Mouse (Mus musculus) kidney, adult 9 months (tissue): Measurements from ENCODE around the gene Olfr549.

Experiments used
- DNase-seq: peaks from one replicate; pipeline ENCODE4 v3.0.0; 2022

Olfr549 gene

GRCm38 (mm10) chr7:102549570-102549969 is at the start of gene Olfr549:
TSS of gene Olfr549 (plus strand) at chr7:102549870.
- DNase-seq, result no peak

GRCm38 (mm10) chr7:102501986-102502385 is 47.7 kb upstream of the Olfr549 start:
- DNase-seq, result no peak

GRCm38 (mm10) chr7:102506848-102507247 is 42.8 kb upstream of the Olfr549 start:
- DNase-seq, result peak; percentile 84

DNA sequence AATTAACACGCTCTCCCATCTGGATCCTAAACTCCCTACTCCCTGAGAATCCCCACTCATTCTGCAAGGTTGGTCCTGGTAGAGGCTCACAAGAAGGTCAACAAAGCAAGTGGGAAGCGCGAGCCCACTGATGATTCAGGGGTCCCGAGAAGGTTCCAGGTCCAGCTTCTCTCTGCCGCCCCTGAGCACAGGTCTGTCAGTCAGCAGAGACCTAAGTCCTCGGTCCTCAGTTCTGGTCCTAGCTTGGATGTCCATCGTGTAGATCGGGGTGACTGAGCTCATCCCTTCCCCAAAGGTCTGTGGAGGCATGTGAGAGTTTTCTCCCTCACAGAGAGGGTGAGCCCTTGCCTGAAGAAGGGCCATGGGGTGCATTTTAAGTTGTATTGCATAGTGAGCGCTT is 41.6 kb upstream of the Olfr549 start:
- no peak for DNase-seq

GRCm38 (mm10) chr7:102508666-102509065 is 41.0 kb upstream of the Olfr549 start:
- DNase-seq, result no peak

- DNase-seq, result no peak
These were observed 39.9 kb upstream of the Olfr549 start for GRCm38 (mm10) chr7:102509726-102510125.

GRCm38 (mm10) chr7:102511927-102512326 is 37.7 kb upstream of the Olfr549 start:
- no peak for DNase-seq

GRCm38 (mm10) chr7:102512814-102513435 is 36.7 kb upstream of the Olfr549 start:
- peak; percentile 77 for DNase-seq

- no peak for DNase-seq
These were observed 35.5 kb upstream of the Olfr549 start for GRCm38 (mm10) chr7:102514144-102514543.

- peak; percentile 4 for DNase-seq
These were observed 33.2 kb upstream of the Olfr549 start for GRCm38 (mm10) chr7:102516261-102517050.

- no peak for DNase-seq
These were observed 32.7 kb upstream of the Olfr549 start for GRCm38 (mm10) chr7:102517051-102517335.

DNA sequence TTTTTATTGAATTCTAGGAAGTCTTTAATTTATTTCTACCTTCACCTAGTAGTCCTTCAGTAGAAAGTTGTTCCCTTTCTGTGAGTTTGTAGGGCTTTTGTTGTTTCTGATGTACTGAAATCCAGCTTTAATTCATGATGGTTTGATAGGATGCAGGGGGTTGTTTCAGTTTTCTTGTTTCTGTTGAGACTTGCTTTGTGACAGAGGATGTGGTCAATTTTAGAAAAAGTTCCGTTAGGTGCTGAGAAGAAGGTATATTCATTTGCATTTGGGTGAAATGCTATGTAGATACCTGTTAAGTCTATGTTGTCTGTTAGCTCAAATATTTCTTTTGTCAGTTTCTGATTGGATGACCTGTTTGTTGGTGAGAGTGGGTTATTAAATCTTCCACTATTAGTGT is 20.6 kb upstream of the Olfr549 start:
- DNase-seq, result no peak

DNA sequence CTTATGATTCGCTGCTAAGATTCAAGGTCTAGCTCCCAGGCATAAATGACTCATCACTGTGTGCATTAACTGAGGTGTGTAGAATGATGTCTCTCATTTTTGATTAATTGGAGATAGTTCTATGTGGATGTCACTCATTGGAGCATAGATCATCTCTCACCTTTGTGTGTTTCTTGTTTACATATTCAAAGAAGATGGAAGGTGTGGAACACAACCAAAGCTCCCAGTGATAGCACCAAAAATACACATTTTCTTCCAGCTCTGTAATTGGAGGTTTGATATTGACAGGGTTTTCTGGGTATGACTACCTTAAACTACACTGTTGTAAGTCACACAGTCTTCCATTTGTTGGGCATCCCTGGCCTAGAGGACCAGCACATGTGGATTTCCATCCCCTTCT is 15.2 kb upstream of the Olfr549 start, which contains the start of gene Olfr547:
TSS of gene Olfr547 (plus strand) at position 301 of the 400 bp plus-strand sequence.
- DNase-seq, result no peak

DNA sequence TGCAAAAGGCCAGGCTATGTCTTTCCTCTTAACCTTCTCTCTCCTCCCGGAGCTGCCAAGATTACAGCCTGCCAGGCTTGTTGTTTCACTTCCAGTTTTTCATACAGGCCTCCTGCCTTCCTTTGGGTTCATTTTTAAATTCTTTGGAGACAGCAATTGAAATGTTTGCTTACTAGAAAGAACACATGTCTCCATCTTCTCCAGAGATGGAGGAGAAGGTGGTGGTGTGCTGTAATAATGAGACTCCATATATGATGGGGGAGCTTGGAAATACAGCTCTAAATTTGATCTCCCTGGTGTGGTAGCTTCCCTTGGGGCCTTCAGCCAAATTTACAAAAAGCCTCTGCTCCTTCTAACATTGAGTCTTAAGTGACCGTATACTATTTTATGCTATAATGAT is 9.1 kb upstream of the Olfr549 start, which contains the start of gene Olfr548-ps1:
TSS of gene Olfr548-ps1 (plus strand) at position 301 of the 400 bp plus-strand sequence.
- no peak for DNase-seq

- DNase-seq, result no peak
These were observed 8.4 kb upstream of the Olfr549 start for GRCm38 (mm10) chr7:102541251-102541650.

DNA sequence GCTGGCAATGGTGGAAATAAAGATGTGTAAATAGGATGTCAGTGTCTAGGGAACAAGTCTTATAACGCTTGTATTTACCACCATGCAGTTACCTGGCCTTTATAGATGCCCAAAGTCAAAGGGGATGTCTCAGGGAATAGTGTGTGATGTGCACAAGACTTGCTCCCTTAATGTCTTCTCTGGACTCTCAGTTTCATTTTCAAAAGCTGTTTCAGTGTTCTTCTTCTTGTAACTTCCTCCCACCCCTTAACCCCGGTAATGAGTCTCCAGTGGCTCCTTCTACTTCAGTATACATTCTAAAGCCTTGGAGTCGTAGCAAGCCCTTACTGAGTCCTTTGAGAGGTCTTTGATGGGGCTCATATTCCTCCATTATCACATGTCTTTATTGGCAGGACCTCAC is 3.6 kb downstream of the Olfr549 start:
- DNase-seq, result no peak

GRCm38 (mm10) chr7:102564999-102565997 is 15.6 kb downstream of the Olfr549 start, which contains the start of gene Trim21:
TSS of gene Trim21 (minus strand) at chr7:102565486.
- DNase-seq, result peak; percentile 96

DNA sequence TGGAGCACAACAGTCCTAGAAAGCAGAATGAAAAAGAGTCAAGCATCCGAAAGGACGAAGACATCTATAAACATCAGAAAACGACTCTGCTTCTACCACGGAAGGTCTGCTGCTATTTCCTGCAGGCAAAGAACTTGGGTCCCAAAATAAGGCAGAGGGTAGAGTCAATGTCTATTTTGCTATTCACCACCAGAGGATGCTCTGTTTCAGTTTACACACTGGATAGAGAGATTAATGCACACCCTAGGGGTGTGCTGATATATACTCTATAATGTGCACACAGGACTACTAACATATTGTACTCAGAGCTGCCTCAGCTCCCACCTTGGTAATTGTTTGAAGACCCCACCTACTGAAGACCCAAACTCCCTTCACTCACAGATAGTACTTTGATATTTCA is 16.5 kb downstream of the Olfr549 start:
- DNase-seq, result no peak

GRCm38 (mm10) chr7:102571142-102571541 is 21.5 kb downstream of the Olfr549 start, which contains the start of gene Olfr550:
TSS of gene Olfr550 (plus strand) at chr7:102571442.
- no peak for DNase-seq

DNA sequence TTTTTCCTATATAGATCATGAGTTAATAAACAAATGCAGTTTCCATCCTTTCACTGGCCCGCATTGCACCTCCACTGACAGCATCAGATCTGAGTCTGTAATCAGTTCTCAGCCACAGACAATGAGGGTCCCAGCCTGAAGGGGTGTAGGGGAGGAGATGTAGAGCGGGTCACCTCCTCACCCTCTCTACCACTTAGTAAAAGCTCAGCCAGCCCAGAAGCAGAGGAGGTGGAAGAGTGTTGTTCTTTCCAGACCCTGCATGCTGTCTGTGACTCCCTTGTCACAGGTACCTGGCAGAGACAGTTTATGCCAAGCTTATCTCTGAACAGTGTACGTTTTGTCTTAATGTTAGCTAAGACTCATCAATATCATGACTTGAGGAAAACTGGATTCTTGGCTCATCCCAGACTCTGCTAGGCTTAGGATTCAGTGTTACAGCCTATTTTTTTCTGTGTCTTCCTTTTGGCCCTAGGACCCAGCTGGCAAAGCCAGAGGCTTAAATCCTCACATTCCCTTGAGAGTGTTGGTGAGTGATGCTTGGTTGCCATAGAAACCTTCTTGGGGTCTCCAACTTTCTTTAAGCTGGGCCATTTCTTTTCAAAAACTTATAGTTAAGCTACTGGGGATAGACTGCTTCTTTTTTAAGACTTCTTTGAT is 23.6 kb downstream of the Olfr549 start:
- DNase-seq, result no peak

DNA sequence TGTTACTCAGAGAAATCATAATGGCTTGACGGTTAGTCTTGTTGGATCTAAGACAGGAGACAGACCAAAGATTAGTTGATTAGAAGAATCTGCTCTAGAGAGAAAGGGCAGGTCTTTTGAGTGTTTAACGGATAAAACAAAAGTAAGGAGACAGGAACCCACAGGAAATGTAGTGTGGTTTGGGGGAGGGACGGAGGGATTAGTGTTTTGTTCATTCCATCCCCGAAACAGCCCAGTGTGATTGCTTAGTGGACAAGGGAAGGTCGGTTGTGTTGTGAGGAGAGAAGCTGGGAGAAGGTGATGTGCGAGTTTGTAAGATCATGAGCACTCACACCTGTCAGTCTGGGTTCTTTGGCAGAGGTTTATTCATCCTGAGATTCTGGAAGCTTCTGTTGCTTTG is 26.3 kb downstream of the Olfr549 start:
- no peak for DNase-seq

DNA sequence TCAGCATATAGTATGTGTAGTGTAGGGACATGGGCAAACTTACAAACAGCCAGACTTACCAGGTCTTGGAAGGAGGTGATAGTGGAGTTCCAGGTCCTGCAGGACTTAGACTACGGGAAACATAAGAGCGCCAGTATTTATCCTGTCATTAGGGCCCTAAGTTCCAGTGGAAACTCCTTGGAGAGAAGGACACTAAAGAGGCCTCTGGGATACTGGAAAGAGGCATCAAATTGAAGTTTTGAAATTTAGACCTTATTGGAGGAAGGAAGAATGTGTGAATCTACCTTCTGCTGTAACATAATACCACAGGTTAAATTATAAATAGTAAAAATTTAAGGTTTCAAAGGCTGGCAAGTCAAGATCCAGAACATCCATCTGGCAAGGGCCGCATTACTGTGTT is 42.1 kb downstream of the Olfr549 start, which contains the start of gene Olfr551:
TSS of gene Olfr551 (minus strand) at position 101 of the 400 bp plus-strand sequence.
- DNase-seq, result no peak
